Mouse (Mus musculus) stomach, embryonic 15.5 days (tissue): ENCODE measurements around the gene Cmtm6. TPM values are rescaled to one million over a fixed set of nuclear protein-coding genes. Genes with fewer than 3 reads are reported as not detected.
A peak's percentile ranks its signal among the peaks of the same experiment; 100 is the strongest.

Experiments
- ATAC-seq: fragments of 200-750 bp; cut with Nextera tagmentation; 2 replicates; pipeline ENCODE4 v1.8.0; 2017; ENCODE audit warnings: low read depth, moderate number of reproducible peaks, moderate TSS enrichment; ENCODE audit not compliant: insufficient read depth, low FRiP score
- H3K27ac ChIP-seq: fragments of 300-500 bp; sonication (generic); 2 replicates; pipeline ENCODE4 v1.5.1; 2015; ENCODE audit warnings: mild to moderate bottlenecking, inconsistent platforms
- H3K27me3 ChIP-seq: fragments of 300-500 bp; sonication (generic); replicated peaks from 2 replicates; pipeline ENCODE4 v1.6.1; 2015; ENCODE audit warnings: inconsistent platforms
- H3K36me3 ChIP-seq: fragments of 300-500 bp; sonication (generic); 2 replicates; pipeline ENCODE4 v1.6.1; 2015; ENCODE audit warnings: inconsistent platforms
- H3K4me1 ChIP-seq: fragments of 300-500 bp; sonication (generic); 2 replicates; pipeline ENCODE4 v1.6.1; 2015; ENCODE audit warnings: inconsistent platforms
- H3K4me2 ChIP-seq: fragments of 300-500 bp; sonication (generic); 2 replicates; pipeline ENCODE4 v1.6.1; 2015; ENCODE audit warnings: mild to moderate bottlenecking, inconsistent platforms
- H3K4me3 ChIP-seq: fragments of 300-500 bp; sonication (generic); replicated peaks from 2 replicates; pipeline ENCODE4 v1.5.1; 2015; ENCODE audit warnings: inconsistent platforms
- H3K9ac ChIP-seq: fragments of 300-500 bp; sonication (generic); 2 replicates; pipeline ENCODE4 v1.6.1; 2015; ENCODE audit warnings: inconsistent platforms
- H3K9me3 ChIP-seq: fragments of 300-500 bp; sonication (generic); 2 replicates; pipeline ENCODE4 v1.6.1; 2016; ENCODE audit warnings: inconsistent platforms
- WGBS: fragments of 180-500 bp; shearing (Covaris S2); methylation state at CpG from one replicate; pipeline ENCODE4 v1.1.7; 2015; 5-methylcytosine and 5-hydroxymethylcytosine counted together
- polyA plus RNA-seq: library from polyadenylated mRNA; unstranded; fragments of >200 nt; fragmentation: Nextera tagmentation; extraction: Ambion mirVana; gene quantifications from 2 replicates; pipeline ENCODE4 v1.2.1, GENCODE M21; 2015

The Cmtm6 gene
- polyA plus RNA-seq, 1 experiment from 2014 or later: 60.9 TPM

- H3K9ac ChIP-seq: no peak overlapping the region
- H3K4me1 ChIP-seq: peaks cover 19% of the 10 kb centered on the region
- H3K36me3 ChIP-seq: peaks cover 4% of the 10 kb centered on the region; the same call in 1 of the 2 replicates
- no peak for ATAC-seq
- no peaks in the 10 kb centered on the region for H3K9me3 ChIP-seq
- no peaks in the 10 kb centered on the region for H3K27me3 ChIP-seq
- H3K27ac ChIP-seq: no peak overlapping the region
- no peak overlapping the region for H3K4me2 ChIP-seq
- 51% methylated on average over 6 of the region's 6 CpGs for WGBS
- no peak overlapping the region for H3K4me3 ChIP-seq
Observed at GRCm38 (mm10) chr9:114777178-114778046, 46.5 kb downstream of the Cmtm6 start.

GRCm38 (mm10) chr9:114778047-114778390, 47.1 kb downstream of the Cmtm6 start:
- no peak for ATAC-seq
- no peaks in the 10 kb centered on the region for H3K36me3 ChIP-seq

GRCm38 (mm10) chr9:114778877-114779276, 48.0 kb downstream of the Cmtm6 start:
- no peak overlapping the region for H3K9ac ChIP-seq
- ATAC-seq: no peak
- no peak overlapping the region for H3K4me3 ChIP-seq
- H3K36me3 ChIP-seq: no peaks in the 10 kb centered on the region
- H3K27ac ChIP-seq: no peak overlapping the region
- H3K4me1 ChIP-seq: peaks cover 19% of the 10 kb centered on the region
- H3K9me3 ChIP-seq: no peaks in the 10 kb centered on the region
- no peaks in the 10 kb centered on the region for H3K27me3 ChIP-seq
- 88% methylated on average over 7 of the region's 7 CpGs for WGBS
- H3K4me2 ChIP-seq: no peak overlapping the region

More at GRCm38 (mm10) chr9:114778047-114778390, 47.1 kb downstream of the Cmtm6 start:
- 75% methylated on average over 7 of the region's 7 CpGs for WGBS
- Histone ChIP-seq H3K4me3 (no peak overlapping the region), H3K9ac (no peak overlapping the region), H3K27ac (no peak overlapping the region), H3K27me3 (no peaks in the 10 kb centered on the region), H3K9me3 (no peaks in the 10 kb centered on the region), H3K4me1 (peaks cover 19% of the 10 kb centered on the region), H3K4me2 (no peak overlapping the region)

GRCm38 (mm10) chr9:114779984-114780745, 49.2 kb downstream of the Cmtm6 start:
- 35% methylated on average over 23 of the region's 23 CpGs for WGBS
- no peaks in the 10 kb centered on the region for H3K27me3 ChIP-seq
- H3K27ac ChIP-seq: peak overlapping the region; percentile 88
- peaks cover 15% of the 10 kb centered on the region for H3K4me1 ChIP-seq
- peak overlapping the region; percentile 63 for H3K4me3 ChIP-seq
- H3K4me2 ChIP-seq: peak overlapping the region; percentile 85
- no peaks in the 10 kb centered on the region for H3K9me3 ChIP-seq
- ATAC-seq: no peak
- H3K9ac ChIP-seq: no peak overlapping the region
- no peaks in the 10 kb centered on the region for H3K36me3 ChIP-seq

- peak; percentile 50 for ATAC-seq
Observed at GRCm38 (mm10) chr9:114780746-114781525, 50.0 kb downstream of the Cmtm6 start.

GRCm38 (mm10) chr9:114781526-114782212, 50.8 kb downstream of the Cmtm6 start, which contains the start of gene Cmtm7:
Gene Cmtm7 (minus strand): TSS chr9:114781856.
- Histone ChIP-seq H3K4me3 (peak within 1 kb of the TSS; percentile 63), H3K27ac (peak within 1 kb of the TSS; percentile 88), H3K4me1 (peaks cover 16% of the 10 kb centered on the region), H3K36me3 (no peaks in the 10 kb centered on the region), H3K9me3 (no peaks in the 10 kb centered on the region), H3K4me2 (peak within 1 kb of the TSS; percentile 85), H3K27me3 (no peaks in the 10 kb centered on the region), H3K9ac (peak within 1 kb of the TSS; percentile 53)
- under 1% methylated on average over 54 of the region's 54 CpGs for WGBS
- peak; percentile 86 for ATAC-seq

More at GRCm38 (mm10) chr9:114780746-114781525, 50.0 kb downstream of the Cmtm6 start:
- H3K4me2 ChIP-seq: peak overlapping the region; percentile 85
- H3K9ac ChIP-seq: peak overlapping the region; percentile 53
- H3K4me1 ChIP-seq: peaks cover 16% of the 10 kb centered on the region
- 1% methylated on average over 38 of the region's 38 CpGs for WGBS
- peak overlapping the region; percentile 63 for H3K4me3 ChIP-seq
- H3K27ac ChIP-seq: peak overlapping the region; percentile 88
- no peaks in the 10 kb centered on the region for H3K9me3 ChIP-seq
- H3K36me3 ChIP-seq: no peaks in the 10 kb centered on the region
- H3K27me3 ChIP-seq: no peaks in the 10 kb centered on the region

GRCm38 (mm10) chr9:114785432-114786125, 54.7 kb downstream of the Cmtm6 start:
- Histone ChIP-seq H3K4me1 (peaks cover 7% of the 10 kb centered on the region), H3K9me3 (no peaks in the 10 kb centered on the region), H3K36me3 (no peaks in the 10 kb centered on the region), H3K27me3 (no peaks in the 10 kb centered on the region), H3K9ac (no peak overlapping the region), H3K27ac (no peak overlapping the region), H3K4me2 (peak overlapping the region; percentile 2; the same call in 1 of the 2 replicates), H3K4me3 (no peak overlapping the region)
- 17% methylated on average over 16 of the region's 16 CpGs for WGBS
- ATAC-seq: no peak

GRCm38 (mm10) chr9:114787134-114787533, 56.2 kb downstream of the Cmtm6 start:
- H3K4me2 ChIP-seq: no peak overlapping the region
- no peak overlapping the region for H3K27ac ChIP-seq
- H3K27me3 ChIP-seq: no peaks in the 10 kb centered on the region
- H3K4me1 ChIP-seq: 0 out of 2 replicates have a peak, but pooled peaks cover 5% of the 10 kb centered on the region
- no peaks in the 10 kb centered on the region for H3K9me3 ChIP-seq
- no peaks in the 10 kb centered on the region for H3K36me3 ChIP-seq
- H3K4me3 ChIP-seq: no peak overlapping the region
- WGBS: 92% methylated on average over 5 of the region's 5 CpGs
- no peak overlapping the region for H3K9ac ChIP-seq
- no peak for ATAC-seq

GRCm38 (mm10) chr9:114787716-114788115, 56.8 kb downstream of the Cmtm6 start:
- Histone ChIP-seq H3K36me3 (no peaks in the 10 kb centered on the region), H3K9ac (no peak overlapping the region), H3K4me3 (no peak overlapping the region), H3K4me1 (0 out of 2 replicates have a peak, but pooled peaks cover 5% of the 10 kb centered on the region), H3K4me2 (no peak overlapping the region), H3K9me3 (no peaks in the 10 kb centered on the region), H3K27ac (no peak overlapping the region), H3K27me3 (no peaks in the 10 kb centered on the region)
- 88% methylated on average over 7 of the region's 7 CpGs for WGBS
- no peak for ATAC-seq

- ATAC-seq: no peak
- Histone ChIP-seq H3K36me3 (no peaks in the 10 kb centered on the region), H3K4me2 (no peak overlapping the region), H3K9me3 (no peaks in the 10 kb centered on the region), H3K4me1 (0 out of 2 replicates have a peak, but pooled peaks cover 5% of the 10 kb centered on the region), H3K4me3 (no peak overlapping the region), H3K27ac (no peak overlapping the region), H3K9ac (no peak overlapping the region), H3K27me3 (no peaks in the 10 kb centered on the region)
- WGBS: 82% methylated on average over 8 of the region's 8 CpGs
Observed at GRCm38 (mm10) chr9:114788697-114789096, 57.8 kb downstream of the Cmtm6 start.
